Mouse (Mus musculus): ENCODE data around the gene Mterf1a.

- TF ChIP-seq ZNF384 (IDR thresholded peaks at IDR 0.05; ENCODE audit: low read depth, low read length) (no peak), ZC3H11A (IDR thresholded peaks at IDR 0.05; ENCODE audit: borderline replicate concordance, low read depth, low read length) (no peak), HCFC1 (IDR thresholded peaks at IDR 0.05; ENCODE audit: borderline replicate concordance, insufficient read depth, low read length) (no peak), CHD2 (IDR thresholded peaks at IDR 0.05; ENCODE audit: low read depth, low read length) (no peak), MAFK (IDR thresholded peaks at IDR 0.05; ENCODE audit: insufficient read depth, low read depth, low read length) (no peak)
Observed at GRCm38 (mm10) chr5:3905471-3905870, 11.7 kb upstream of the Mterf1a start.
